Comparison of ENCODE assay signal across 20 mouse cellular contexts in genomic region chr1:182432059-182432458, GRCm38 (mm10).
"Had no signal": no experiment of that assay in that cellular context is flagged by ENCODE, and none has a peak within 500 bp of the region (broad histone marks: within the 10 kb centered on the region; RNA-seq: fewer than 3 reads in every experiment).

No protein-coding gene starts in this region.

- H3K27me3 ChIP-seq: liver, embryonic 13.5 days; liver, embryonic 15.5 days; megakaryocyte, embryonic 14.5 days; midbrain, embryonic 13.5 days; midbrain, embryonic 15.5 days; neural tube, embryonic 13.5 days; neural tube, embryonic 15.5 days; stomach, embryonic 15.5 days had no signal

- H3K4me3 ChIP-seq: liver, embryonic 13.5 days; liver, embryonic 15.5 days; megakaryocyte, embryonic 14.5 days; midbrain, embryonic 13.5 days; midbrain, embryonic 15.5 days; neural tube, embryonic 13.5 days; neural tube, embryonic 15.5 days; stomach, embryonic 15.5 days had no signal

- H3K4me1 ChIP-seq: liver, embryonic 13.5 days; liver, embryonic 15.5 days; midbrain, embryonic 13.5 days; midbrain, embryonic 15.5 days; neural tube, embryonic 13.5 days; stomach, embryonic 15.5 days had no signal

- H3K27ac ChIP-seq: liver, embryonic 13.5 days; liver, embryonic 15.5 days; midbrain, embryonic 13.5 days; midbrain, embryonic 15.5 days; neural tube, embryonic 13.5 days; neural tube, embryonic 15.5 days; stomach, embryonic 15.5 days; stomach, postnatal 0 days had no signal

- DNase-seq: liver, embryonic 13.5 days; lung, adult 18-20 months; lung, embryonic 14.5 days; lung, postnatal 10 days; lung, postnatal 4 days; retina, postnatal 1 day; right cerebral cortex, adult 18-20 months; right cerebral cortex, postnatal 25 days; right cerebral cortex, postnatal 4 days; spleen, adult 18-20 months; thymus, adult 2 months; thymus, postnatal 36 days had no signal

- ATAC-seq: midbrain, embryonic 13.5 days; midbrain, embryonic 15.5 days had no signal
